Mouse (Mus musculus): Measurements from ENCODE around the gene Tbc1d14. TPM values are rescaled to one million over a fixed set of nuclear protein-coding genes. Genes with fewer than 3 reads are reported as not detected.
A peak's percentile ranks its signal among the peaks of the same experiment; 100 is the strongest.

Gene Tbc1d14
- 10 to 100 TPM; 74.1 to 78.7 TPM for total RNA-seq (2021)

DNA sequence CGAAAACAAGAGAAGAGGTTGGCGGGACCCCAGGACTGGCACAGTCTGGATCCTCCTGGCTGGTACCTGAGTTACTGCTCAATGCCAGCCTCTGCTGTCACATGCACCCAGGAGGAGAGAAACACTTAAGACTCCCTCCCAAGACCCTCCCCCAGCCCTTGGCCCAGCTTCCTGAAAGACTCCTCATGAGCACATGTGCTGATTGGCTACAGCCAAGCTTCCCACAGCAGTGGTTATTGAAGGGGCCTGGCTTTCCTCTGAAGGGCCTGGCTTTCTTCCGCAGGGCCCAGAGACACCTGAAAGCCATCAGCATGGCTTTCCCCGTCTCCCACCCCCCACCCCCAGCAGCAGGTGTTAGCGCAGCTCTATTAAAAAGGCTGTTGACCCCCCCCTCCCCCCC lies at the start of gene Tbc1d14:
Gene Tbc1d14 (minus strand): TSS at position 101 of the 400 bp plus-strand sequence.
- intact Hi-C loops (cut with DNase I) = no loop called here
- no peak for DNase-seq (ENCODE audit: low spot score in 2 of 2)

DNA sequence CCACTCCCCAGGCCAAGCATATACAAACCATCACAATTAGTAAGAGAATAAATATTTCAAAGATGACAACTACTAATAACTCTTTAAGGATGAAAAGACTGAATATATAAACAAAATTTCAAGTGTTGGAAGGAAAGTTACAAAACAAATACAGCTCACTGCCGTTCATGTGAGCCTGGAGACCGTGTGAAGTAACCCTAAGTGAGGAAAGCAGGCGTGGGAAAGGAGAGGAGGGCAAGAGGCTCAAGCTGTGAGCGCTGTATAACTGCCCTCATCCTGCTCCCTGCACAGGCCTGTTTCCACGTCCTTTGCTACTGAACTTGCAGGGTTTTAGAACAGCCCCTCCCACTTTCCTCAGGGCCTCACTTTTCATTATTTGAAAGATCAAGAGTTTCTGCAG lies 32.5 kb upstream of the Tbc1d14 start:
- DNase-seq (ENCODE audit: low spot score in 2 of 2) = no peak
- intact Hi-C loops (cut with DNase I) = no loop called here

DNA sequence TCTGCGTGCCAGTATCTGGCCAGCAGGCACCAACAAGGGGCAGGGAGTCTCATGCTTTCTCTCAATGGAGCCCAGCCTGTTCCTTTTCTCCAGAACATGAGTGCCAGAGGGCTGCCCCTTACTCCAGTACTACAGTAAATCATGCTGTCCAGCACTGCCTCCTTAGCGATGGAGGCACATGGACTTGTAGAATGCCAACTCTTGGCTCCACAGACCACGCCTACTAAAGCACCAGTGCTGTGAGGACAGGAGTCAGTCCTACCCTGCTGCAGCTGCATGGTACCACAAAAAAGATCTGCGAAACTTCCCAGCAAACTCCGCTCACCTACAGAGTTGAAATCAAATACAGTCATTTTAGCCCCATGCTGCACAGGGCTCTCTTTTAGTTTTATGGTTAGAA lies 30.6 kb upstream of the Tbc1d14 start:
- intact Hi-C loops (cut with DNase I) = no loop called here
- no peak for DNase-seq (ENCODE audit: low spot score in 2 of 2)

DNA sequence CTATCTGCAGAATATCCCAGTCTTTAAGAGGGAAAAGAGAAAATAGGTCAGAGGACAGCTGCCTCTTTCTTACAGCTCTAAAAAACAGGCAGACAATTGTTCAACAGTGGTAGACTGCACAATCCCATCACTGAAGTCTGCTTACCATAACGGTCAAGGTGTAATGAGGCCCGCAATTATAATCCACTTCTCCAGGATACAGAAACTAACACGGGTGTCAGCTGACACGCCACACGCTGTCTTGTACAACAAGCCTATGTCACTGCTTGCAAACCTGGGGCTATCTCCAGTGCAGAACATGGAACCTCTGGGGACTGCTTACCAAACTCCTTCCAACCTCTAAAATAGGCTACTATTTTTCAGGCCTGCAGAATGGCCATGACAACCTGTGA lies 28.0 kb upstream of the Tbc1d14 start:
- DNase-seq (ENCODE audit: low spot score in 2 of 2) = peak in 1 of 2 experiments; percentile 19
- intact Hi-C loops (cut with DNase I) = no loop called here

DNA sequence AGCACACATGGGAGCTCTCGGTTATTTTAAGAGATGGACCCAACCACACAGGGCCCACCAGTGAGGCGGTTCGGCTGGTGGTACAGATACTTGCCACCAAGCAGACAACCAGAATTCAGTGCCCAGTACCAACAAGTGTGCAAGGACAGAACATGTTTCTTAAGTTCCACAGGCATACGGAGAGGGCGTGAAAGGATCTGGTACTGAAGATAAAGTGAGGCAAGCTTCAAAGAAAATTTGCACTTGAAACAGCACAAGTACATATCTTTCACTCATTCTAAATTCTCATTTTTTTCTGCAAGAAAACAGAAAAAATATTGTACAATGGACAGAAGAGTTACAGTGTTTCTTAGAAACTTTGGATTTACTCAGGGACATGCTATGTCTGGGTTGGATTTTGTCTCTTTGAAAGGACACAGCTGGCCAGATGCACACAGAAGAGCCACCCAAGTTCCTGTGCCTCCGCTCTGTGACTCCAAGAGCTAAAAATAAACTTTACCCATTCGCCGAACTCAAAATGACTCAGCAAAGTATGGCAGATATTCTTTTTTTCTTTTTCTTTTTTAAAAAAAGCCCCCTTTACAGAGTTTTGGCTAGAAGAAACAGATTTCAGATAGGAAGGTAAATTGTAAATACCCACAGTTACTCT lies 27.5 kb upstream of the Tbc1d14 start:
- DNase-seq (ENCODE audit: low spot score in 2 of 2) = peak in 1 of 2 experiments; percentile 50
- intact Hi-C loops (cut with DNase I) = no loop called here

DNA sequence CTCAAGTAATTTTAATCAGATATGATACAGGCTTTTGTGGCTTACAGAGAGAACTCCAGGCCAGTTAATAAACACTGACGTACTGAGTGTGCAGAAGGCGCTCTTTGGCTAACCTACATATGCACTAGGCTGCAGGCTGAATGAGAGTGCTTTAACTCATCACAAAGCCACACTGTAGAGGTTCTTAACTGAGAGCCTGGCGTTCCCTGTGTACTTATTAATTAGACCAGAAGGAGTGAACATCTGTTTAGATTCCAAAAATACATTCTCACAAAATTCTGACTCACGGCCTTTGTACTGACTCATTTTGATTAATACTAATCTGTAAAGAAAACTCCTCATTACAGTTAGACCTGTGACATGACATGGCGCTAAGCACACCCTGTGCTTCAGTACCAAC lies 25.8 kb upstream of the Tbc1d14 start:
- intact Hi-C loops (cut with DNase I) = no loop called here
- DNase-seq (ENCODE audit: low spot score in 2 of 2) = no peak

DNA sequence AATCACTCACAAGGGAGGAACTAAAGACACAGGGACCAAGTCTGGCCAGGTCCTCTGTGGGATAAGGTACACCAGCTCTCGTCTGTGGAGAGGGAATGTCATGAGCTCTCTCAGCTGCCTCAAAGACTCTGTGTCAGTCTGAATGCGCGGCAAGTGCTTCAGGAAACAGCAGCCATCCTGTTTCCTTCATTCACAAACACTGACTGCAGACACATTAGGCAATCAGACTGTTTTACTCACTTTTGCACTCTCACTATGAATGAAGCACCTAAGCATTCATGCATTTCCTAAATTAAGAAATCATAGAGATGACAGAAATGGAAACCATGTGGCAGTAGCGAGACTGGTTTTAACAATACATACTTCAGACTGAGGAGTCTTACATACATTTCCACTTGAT lies 25.3 kb upstream of the Tbc1d14 start:
- no peak for DNase-seq (ENCODE audit: low spot score in 2 of 2)
- intact Hi-C loops (cut with DNase I) = no loop called here

DNA sequence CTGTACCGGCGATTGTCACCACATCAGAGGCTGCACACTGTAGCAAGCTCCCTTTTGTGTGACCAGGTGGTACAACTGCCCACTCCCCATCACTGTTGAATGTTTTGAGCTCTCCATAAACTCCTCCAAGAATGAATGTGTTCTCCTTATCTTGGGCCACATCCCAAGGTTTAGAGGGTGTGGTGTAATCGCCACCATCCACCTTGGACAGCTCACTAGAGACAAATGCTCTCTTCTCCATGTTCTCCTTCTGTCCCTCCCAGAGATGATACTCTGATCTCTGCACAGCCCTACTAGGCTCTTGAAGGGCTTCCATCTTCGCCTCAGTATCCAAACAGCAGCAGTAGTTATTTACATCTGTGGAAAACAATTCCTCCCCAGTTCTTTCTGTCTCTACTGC lies 21.0 kb upstream of the Tbc1d14 start:
- intact Hi-C loops (cut with DNase I) = no loop called here
- DNase-seq (ENCODE audit: low spot score in 2 of 2) = no peak

DNA sequence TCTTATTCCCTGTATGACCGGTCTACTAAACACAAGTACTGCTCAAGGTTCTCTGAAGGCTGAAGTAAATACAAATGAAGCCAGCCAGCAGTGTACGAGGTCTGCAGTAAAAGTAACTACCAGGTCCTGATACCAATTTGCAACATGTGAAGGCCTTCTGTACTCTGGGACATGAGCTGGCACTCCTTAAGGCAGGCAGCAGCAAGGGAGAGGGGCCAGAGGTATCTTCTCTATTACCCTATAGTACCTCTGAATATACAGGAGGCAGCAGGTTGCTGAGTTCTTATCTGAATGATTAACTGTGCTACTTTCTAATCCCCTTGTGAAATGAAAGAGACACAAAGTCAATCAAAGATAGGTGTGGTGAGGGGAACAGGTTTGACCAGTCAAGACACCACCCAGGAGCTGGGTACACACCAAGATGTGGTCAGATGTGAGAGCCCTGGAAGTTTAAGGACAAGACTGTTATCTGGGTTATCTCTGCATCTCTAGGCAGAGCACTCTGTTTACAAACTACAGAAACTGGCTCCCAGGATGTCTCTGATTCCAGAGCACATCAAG lies 15.9 kb upstream of the Tbc1d14 start:
- intact Hi-C loops (cut with DNase I) = no loop called here
- DNase-seq (ENCODE audit: low spot score in 2 of 2) = no peak

DNA sequence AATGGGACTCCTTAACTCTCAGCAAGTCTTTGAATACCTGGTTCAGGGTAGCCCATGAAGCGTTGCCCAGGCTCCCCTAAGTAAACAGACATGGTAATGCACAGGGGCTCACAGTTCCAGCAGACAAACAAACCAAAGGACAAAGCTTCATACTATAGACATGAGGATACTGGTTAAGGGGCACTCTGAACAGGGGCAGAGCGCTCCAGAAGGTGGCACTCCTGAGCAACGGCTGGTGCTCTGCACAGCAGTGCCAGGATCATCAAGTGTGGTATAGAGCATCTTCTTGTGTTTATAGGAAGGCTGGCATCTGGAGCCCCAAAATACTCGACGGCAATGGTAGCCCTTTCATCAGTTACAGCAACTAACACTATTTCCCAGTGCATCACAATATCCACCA lies 10.0 kb upstream of the Tbc1d14 start:
- peak; percentile 52 to 54 for DNase-seq (ENCODE audit: low spot score in 2 of 2)
- intact Hi-C loops (cut with DNase I) = loop anchor here (1.0 to 5.0 kb wide), 2 partner anchors 89 to 139 kb away; no protein-coding TSS in a partner anchor

DNA sequence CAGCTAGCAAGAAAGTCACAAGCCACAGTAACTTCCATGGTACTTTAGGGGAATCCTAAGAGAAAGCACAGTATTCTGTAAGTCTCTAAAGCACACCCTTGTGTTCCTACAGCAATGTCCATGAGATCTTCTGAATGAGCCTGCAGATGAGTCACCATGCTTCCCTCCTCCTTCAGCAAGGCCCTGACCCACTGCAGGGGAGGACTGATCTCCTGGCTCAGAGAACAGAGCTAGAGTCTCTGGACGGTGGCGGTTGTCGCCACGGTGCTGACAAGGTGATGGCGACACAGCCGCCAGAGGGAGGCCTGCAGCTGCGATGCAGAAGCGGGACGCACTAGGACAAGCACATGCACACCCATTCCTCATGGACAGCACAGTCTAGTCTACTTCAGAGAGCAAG lies 9.0 kb upstream of the Tbc1d14 start:
- intact Hi-C loops (cut with DNase I) = loop anchor here (5.0 kb wide), 1 partner anchor 90 kb away; no protein-coding TSS in a partner anchor
- DNase-seq (ENCODE audit: low spot score in 2 of 2) = no peak

DNA sequence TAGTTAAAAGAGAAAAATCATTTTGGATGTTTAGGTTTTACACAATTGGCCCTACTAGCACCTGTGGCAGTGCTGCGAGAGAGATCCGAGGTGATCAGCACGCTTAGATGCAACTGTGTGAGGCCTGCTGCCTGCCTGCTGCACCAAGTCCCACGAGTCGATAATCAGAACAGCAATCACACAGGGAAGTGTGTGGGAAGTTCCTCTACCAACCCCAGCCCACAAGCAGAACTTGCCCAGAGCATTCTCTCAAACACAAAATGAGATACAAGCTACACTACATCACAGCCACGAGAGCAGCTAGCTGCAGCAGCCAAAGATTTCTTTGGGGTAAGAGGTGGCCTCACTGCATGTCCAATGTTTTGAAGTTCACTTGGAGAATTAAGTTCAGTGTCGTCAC lies 8.4 kb upstream of the Tbc1d14 start:
- DNase-seq (ENCODE audit: low spot score in 2 of 2) = peak in 1 of 2 experiments; percentile 60
- intact Hi-C loops (cut with DNase I) = loop anchor here (5.0 kb wide), 1 partner anchor 91 kb away; no protein-coding TSS in a partner anchor

DNA sequence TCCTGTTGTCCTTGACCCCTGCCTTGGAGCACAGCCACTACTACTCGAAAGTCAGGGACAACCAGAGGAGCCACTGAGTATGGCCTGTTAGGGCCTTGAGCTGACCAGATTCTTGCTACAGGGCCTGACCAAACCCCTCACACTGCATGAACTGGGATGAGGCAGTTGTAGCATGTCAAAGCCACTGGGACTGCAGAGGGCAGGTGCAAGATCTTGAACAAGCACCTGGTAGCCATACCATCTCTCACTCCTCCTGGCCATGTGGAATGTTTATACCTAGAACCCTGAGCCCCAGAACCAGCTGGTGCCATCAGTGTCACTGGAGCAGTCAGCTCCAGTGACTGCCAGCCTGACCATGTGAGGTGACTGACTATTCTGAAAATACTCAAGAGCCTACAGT lies 5.8 kb upstream of the Tbc1d14 start:
- intact Hi-C loops (cut with DNase I) = no loop called here
- DNase-seq (ENCODE audit: low spot score in 2 of 2) = no peak

DNA sequence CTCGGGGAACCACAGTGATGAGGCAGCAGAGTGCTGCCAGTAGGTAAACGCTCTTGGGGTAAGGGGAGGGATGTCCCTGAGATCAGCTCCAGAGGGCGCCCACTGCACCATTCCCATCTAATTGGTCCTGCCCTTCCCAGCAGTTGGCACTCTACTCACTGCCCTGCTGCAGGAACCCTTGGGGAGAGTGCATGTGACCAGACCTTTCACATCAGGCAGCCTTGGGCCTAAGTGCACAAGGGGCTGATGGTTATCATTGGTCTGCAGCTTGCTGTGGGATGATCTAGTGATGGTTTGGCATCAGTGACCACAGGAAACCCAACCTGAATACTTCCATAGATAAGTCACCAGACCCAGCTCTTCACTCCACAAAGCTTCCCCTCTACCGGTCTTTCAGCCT lies 4.6 kb upstream of the Tbc1d14 start:
- intact Hi-C loops (cut with DNase I) = no loop called here
- no peak for DNase-seq (ENCODE audit: low spot score in 2 of 2)

DNA sequence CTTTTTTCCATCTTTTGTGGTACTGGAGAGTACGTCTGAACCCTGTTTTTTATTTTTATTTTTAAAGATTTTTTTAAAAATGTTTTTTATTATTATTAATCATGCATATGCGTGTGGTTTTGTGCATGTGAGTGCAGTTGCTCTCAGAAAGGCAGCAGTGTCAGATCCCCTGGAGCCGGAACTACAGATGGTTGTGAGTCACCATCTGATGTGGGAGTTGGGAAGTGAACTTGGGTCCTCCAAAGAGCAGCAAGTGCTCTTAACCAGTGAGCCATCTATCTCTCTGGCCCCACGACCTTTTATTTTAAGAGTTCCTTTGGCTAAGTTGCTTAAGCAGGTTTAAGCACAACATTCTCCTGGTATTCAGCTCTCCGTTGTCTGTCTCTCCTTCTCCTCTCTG lies 3.1 kb upstream of the Tbc1d14 start:
- intact Hi-C loops (cut with DNase I) = no loop called here
- no peak for DNase-seq (ENCODE audit: low spot score in 2 of 2)

DNA sequence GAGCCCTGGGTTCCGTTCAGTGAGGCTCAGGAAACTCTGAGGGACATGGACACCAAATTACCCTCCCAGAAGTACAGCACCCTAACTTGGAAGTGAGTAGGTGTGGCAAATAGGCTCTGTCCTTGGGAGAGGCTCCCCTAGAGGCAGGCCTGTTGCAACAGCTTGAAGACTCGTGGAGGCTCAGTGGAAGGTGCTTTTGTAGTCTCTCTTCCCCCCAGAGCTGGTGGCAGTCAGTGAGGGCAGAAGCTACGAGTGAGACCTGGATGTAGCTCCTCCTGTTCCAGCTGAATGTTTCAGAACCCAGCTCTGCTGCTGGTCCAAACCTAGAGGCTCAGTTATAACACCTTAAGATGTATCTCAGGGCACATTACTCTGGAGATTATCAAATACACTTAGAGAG lies 2.0 kb upstream of the Tbc1d14 start:
- intact Hi-C loops (cut with DNase I) = no loop called here
- DNase-seq (ENCODE audit: low spot score in 2 of 2) = no peak

DNA sequence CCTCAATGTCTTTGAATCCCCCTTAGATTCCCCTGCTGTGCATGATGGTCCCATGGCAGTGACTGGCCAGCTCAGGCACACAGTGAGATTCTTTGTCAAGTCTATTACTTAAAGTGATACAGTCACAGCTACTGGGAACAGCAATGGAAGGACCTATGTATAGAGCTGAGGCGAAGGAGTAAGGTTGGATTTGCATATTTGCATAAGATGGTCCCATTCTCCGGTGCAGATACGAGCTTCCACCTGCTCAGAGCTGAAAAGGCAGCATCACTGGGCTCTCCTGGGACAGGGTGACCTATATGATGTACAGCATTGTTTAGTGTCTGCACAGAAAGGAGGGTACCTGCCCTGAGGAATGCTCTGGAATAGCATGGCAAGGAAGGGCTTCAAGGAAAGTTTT lies 1.3 kb upstream of the Tbc1d14 start:
- DNase-seq (ENCODE audit: low spot score in 2 of 2) = peak in 1 of 2 experiments; percentile 68
- intact Hi-C loops (cut with DNase I) = no loop called here

DNA sequence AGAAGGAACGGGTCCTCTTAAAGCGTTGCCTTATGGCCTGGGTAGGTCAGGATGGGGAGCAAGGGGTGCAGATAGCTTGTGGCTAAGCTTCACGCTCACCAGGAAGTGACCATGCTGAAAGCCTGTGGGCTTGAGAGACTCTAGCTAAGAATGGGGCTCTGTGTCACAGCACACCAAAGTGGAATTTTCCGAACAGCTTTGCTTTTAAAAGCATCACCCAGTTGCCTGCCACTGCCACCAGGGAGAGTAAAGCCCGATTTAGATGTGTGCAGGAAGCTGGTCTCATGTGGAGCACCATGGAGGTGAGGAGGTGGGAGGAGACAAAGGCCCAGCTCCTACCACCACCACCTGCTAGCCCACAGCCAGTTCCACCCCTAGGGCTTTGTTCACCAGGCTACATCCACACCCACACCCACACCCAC lies 2.6 kb downstream of the Tbc1d14 start:
- peak in 1 of 2 experiments; percentile 89 for DNase-seq (ENCODE audit: low spot score in 2 of 2)

DNA sequence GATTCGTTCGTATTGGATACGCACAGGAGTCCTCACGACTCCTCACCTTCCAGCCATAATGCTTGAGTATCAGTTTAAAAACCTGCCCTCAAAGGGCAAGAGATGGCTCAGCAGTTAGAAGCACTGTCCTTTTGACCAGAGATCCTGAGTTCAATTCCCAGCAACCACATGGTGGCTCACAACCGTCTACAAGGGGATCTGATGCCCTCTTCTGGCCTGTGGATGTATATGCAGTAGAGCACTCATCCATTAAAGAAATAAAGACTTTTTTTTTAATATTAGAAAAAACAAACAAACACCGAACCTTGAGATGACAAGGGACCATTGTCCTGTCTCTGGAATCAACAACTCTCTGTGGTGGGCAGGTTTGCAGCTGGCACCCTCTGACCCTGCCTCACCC lies 8.8 kb downstream of the Tbc1d14 start:
- DNase-seq (ENCODE audit: low spot score in 2 of 2) = no peak
- intact Hi-C loops (cut with DNase I) = loop anchor here (5.0 to 10.0 kb wide), 3 partner anchors 102 to 161 kb away; partner anchors contain the start of genes Bloc1s4, Ccdc96, Grpel1 and Tada2b

More for the DNA sequence above, 2.6 kb downstream of the Tbc1d14 start:
- intact Hi-C loops (cut with DNase I) = no loop called here

DNA sequence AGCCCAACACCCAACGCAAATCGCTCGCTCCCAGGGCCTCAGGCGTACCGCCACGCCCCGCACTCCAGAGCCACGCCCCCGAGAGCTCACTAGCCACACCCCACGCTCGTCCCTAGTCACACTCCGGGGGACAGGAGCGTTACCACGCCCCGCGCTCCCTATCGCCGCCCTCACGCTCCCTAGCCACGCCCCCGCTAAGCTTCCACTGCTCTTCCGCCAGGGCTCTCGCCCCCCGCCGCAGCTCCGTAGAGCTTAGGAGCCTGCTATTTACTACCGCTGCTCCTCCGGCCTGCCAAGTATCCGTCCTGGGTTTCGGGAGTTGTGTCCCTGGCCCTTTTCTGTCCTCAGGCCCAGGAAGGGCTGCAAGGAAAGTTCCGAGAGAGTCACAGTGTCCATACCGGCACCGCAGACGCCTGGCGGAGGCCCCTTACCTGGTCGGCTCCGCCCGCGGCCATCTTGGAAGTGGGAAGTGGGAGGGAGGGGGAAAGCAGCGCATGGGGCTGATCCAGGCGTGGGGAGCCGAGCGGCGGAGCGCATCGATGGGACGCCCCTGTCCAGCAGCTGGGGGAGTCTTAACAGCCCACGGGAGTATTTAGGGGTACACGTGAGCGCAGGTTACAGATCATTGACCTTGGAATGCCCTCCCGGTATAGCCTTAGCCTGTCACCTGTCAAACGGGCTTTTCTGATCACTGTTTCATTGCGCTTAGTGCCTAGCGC lies 11.0 kb downstream of the Tbc1d14 start:
- intact Hi-C loops (cut with DNase I) = loop anchor here (1.0 to 10.0 kb wide), 4 partner anchors 52 to 163 kb away; partner anchors contain the start of genes Bloc1s4, Ccdc96, Grpel1 and Tada2b
- DNase-seq (ENCODE audit: low spot score in 2 of 2) = peak; percentile 98 to 99

Measured in left cerebral cortex, postnatal 25 days (tissue).